Mouse (Mus musculus) gastrocnemius, postnatal 25 days (tissue): ENCODE results near the gene Gng12. TPM values are rescaled to one million over a fixed set of nuclear protein-coding genes. Genes with fewer than 3 reads are reported as not detected.
"Not testable (repeated sequence)": the region's sequence is repeated elsewhere in the genome, so short reads cannot be mapped to it uniquely, and the experiment has no call there.

Experiments used
- DNase-seq: peaks from one replicate; pipeline ENCODE4 v3.0.0; 2022
- total RNA-seq, 2 experiments: library from RNA; stranded (reverse); gene quantifications; 1 replicate in 1 of 2; 2 replicates in 1 of 2; pipeline ENCODE4 v1.2.3; 2021

The Gng12 gene
- total RNA-seq, 2 experiments from 2014 or later = 23.8 to 32.3 TPM

GRCm38 (mm10) chr6:66955089-66955657 is 59.0 kb downstream of the Gng12 start:
- DNase-seq = no peak

DNA sequence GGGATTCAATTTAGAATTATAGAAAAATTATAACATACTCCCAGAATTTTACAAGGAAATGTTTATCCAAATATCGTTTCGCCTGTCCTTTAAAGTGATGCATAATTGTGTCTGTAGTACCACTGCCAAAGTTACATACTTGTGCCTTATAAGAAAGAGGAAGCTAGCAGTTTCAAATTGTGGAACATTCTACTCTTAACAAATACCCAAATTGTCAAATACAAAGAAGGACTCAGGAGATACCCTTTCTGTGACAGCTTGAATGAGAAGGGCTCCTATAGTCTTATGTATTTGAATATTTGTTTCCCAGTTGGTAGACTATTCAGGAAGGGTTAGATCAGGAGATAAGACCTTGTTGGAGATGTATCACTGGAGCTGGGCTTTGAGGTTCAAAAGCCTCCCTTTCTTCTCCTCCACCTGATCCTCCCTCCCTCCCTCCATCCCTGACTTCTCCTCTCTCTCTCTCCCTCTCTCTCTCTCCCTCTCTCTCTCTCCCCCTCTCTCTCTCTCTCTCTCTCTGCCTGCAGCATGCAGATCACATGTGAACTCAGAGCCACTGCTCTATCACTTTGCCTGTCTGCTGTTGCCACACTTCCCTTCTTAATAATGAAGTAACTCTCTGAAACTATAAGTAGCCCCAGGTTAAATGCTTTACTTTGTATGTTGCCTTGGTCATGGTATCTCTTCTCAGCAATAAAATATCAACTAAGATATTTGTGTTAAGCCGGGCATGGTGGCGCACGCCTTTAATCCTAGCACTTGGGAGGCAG is 62.5 kb downstream of the Gng12 start:
- DNase-seq = no peak

DNA sequence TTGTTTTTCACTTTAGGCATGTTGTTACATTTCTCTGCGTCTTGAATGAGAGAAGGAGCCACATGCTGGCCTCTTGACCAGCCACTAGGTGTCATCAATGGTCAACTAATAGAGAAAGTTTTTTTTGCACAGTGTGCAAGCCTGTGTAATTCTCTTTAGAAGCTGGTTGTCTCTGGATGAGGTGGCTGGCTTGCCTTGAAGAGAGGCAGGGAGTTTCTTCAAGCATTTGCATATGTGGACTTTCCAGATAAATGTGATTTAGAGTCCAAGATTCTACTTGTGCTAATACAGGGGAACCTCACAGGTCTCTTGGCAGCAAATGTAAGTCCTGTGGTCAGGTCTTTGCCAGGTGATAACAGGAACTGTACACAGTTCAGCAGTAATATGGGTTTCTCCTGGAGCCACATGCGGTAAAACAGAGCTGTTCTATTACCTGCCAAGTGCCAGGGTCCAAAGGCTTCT is 66.4 kb downstream of the Gng12 start:
- DNase-seq = peak; percentile 21

DNA sequence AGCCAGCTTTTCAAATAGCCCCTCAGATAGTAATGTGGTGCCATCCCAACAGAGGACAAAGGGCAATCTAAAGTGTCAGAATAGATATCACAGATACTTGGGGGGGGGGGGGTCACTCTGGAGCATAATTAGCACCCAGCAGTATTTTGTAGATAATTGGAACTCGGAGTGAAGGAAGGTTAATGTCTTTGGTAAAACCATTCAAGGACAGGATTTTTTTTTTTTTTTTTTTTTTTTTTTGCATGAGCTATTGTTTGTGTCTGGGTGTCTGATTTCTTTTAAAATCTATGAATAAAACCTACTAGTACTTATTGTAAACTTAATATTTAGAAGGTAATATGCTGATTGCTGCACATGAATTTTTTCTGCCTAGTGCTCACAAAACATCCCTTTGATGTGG is 66.9 kb downstream of the Gng12 start:
- no peak for DNase-seq

DNA sequence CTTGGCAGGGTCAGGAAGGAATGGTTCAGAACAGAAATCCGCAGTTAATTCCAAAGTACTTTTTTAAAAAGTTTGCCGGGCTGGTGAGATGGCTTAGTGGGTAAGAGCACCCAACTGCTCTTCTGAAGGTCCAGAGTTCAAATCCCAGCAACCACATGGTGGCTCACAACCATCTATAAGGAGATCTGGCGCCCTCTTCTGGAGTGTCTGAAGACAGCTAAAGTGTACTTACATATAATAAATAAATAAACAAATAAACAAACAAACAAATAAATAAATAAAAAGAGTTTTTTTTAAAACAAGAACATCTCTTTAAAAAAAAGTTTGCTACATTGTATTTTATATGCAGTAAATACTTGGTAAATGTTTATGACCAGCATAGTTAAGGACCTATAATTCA is 67.5 kb downstream of the Gng12 start:
- not testable (repeated sequence) for DNase-seq

- DNase-seq = no peak
Measured at GRCm38 (mm10) chr6:66964222-66964621, 68.0 kb downstream of the Gng12 start.

DNA sequence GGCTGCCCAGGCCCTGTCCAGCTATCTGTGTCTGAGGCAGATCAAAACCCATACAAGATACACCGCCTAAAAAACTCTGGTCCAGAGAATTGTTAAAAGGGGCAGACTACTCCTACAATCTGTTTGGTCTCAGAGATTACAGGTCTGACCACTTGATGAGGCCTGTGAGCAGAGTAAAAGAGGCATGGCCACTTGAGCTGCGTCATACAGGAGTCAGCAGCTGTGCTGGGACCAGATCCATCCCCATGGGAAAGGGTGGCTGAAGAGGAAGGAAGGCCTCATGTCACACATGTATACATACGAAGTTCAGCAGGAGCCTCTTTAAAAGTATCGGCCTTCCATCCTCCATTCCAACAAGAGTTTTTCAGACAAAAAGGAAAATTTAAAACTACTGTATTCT is 69.0 kb downstream of the Gng12 start:
- DNase-seq = no peak

DNA sequence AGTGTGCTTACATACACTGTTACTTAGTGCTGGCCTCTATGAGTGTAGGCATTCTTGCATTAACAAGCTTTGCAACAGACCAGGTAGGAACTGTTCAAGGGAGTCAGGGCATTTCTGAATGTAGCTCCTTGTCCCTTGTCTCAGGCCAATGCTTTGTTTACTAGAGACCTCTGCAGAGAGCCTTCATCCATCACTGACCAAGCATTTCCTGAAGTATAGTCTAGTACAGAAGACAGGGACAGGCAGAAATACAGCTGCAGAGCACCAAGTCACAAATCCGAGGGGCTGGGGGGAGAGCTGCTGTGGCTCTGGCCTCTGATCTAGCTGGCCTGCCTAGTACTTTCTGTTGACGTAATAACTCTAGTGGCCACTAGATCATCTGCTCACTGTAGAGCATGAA is 71.6 kb downstream of the Gng12 start:
- DNase-seq = no peak

DNA sequence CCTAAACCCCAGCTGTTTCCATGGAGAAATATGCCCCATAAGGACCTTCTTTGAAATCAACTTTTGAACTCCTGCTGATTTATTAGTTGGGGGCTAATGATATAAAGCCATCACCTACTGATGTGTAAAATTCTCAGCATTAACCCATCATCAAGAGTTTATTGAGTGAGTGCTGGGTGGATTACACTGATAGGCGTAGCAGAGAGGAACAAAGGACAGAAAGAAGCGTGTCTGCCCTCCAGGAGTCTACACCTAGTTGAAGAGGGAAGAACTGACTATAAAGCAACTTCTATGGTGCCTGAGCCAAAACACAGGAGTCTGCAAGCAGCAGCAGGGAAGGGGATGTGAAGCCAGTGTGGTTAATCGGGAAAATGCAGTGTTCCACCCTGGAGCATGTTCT is 73.2 kb downstream of the Gng12 start:
- DNase-seq = no peak

DNA sequence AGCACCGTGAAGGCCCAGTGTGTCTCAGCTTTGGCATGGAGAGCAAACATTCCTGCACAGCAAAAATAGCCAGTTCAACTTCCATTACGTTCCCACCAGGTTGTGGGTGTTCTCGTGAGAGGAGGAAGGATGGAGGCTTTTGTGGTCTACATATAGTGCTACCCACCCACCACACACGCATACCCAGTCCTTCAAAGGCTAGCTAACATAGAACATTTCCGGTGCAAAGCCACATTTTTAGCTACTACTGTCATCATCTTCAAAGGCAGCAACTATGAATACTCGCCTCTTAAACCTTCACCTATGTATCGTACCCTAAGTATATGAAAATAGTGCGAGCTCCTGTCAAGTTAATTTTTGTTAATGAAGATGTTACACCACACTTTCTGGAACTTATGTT is 76.1 kb downstream of the Gng12 start:
- DNase-seq = no peak

DNA sequence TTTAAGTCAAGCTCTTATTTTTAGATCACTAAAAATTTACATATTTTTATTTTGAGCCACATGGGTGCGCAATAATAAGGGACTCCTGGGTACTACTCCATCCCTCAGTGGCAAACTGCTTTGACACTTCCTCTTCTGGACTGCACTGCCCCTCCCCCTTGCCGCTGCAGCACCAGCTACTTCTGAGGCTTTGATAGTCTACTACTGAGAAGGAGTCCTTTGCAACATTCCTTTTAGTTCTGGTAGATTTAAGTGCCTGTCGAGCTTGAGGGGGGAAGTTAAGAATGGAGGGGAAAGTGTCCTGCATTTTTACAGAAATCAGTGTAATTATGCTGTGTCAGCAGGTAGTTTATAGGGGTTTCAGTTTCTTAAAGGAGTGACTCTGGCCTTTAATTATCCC is 77.0 kb downstream of the Gng12 start:
- no peak for DNase-seq

DNA sequence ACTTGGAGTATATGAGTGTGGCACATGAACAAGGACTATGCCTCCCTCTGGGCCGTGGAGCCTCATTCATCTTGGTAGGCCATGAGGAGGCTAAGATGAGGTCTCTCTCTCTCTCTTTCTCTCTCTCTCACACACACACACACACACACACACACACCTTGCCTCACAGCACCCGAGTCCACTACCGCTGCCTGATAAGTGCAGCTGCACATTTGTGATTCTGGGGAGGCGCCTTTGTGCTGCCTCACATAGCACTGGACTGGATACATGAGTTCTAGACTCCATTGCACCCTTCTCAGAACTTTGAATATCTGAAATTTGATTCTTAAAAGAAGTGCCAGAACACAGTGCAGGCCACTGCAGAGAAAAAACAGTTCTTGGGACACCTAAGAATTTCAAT is 79.3 kb downstream of the Gng12 start:
- DNase-seq = no peak

GRCm38 (mm10) chr6:66979197-66979596 is 83.0 kb downstream of the Gng12 start:
- DNase-seq = no peak

GRCm38 (mm10) chr6:66980040-66980439 is 83.8 kb downstream of the Gng12 start:
- DNase-seq = no peak

GRCm38 (mm10) chr6:66981366-66981765 is 85.2 kb downstream of the Gng12 start:
- DNase-seq = no peak

DNA sequence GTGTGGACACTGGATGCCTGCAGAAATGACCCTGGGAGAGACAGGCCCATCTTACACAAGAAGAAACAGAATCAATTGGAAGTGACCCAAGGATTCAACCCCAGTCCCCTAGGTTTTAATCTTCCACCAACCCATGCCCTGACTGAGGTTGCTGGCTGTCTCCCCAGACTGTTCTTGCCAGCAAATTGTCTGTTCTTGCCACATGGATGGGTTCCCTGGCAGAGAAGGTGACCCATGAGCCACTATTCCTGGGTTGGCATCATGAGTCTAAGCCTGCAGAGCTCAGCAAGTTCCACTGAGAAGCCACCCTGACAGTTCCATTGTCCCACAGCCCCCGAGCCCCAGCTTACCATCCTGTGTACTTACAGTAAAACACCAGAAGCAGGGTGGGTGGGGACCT is 85.7 kb downstream of the Gng12 start:
- DNase-seq = peak; percentile 71

- no peak for DNase-seq
Measured at GRCm38 (mm10) chr6:66984079-66984478, 87.9 kb downstream of the Gng12 start.

- DNase-seq = no peak
Measured at GRCm38 (mm10) chr6:66984672-66985071, 88.5 kb downstream of the Gng12 start.

DNA sequence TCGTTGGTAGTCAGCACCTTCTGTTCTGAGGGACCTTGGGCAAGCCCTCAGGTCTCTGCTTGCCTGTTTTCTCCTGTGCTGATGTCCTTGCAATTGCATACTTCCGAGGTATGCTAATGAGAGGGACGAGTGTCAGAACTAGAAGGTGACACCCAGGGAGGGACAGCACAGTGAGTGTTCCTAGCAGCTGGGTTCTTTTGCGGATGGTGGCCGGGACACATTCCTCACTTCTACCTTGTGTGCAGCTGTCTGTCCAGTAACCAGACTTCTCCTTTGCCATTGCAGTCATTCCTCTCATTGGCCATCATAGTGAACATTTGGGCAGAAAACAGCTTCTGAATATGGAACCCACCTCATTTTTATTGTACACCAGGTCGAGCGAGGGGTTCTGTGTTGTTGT is 89.3 kb downstream of the Gng12 start:
- no peak for DNase-seq

DNA sequence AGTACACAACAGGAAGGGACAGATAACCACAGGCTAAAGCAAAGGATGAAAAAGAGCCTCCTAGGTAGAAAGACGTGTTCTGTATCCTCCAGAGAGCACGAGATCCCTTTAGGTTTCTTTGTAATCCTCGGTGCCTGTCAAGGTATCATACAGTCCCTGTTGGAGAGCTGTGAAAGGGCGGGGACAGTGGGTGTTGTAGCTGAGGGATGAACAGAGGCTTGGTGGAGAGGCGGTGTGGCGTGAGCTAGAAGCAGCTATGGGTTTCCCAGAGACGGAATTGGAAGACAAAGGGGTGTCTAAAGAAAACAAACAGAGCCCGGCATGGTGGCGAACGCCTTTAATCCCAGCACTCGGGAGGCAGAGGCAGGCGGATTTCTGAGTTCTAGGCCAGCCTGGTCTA is 89.9 kb downstream of the Gng12 start:
- DNase-seq = no peak

DNA sequence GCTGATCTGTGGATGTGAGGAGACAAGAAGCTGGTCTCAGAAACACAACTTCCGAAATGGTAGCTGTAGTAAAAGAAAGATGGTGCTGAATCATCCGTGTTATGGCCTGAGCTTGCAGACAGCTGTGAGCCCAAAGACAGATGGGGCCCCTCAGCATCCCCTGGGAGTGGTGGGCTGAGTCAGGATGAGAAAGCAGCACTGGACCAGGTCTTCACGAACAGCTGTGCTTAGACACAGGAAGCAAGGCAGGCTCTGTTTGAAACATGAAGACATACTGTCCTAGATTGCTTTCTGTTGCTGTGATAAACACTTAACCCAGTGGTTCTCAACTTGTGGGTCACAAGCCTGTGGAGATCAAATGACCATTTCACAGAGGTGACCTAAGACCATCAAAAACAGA is 91.4 kb downstream of the Gng12 start:
- peak; percentile 76 for DNase-seq

DNA sequence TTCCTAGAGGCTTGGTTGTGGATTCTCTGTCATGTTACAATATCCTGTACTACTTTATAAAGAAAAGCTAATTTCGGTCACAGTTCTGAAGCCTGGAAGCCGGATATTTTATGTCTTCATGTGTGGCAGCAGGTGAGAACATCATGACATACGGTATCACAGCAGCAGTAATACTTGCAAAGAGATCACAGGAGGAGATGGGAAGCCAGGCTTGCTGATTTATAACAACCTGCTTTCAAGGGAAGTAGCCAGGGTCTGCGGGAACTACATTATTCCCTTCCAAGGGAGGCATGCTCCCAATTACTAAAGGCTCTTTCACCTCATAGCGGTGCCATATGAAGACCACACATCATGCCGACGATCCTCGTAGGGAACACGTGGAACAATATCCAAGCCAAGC is 92.2 kb downstream of the Gng12 start:
- no peak for DNase-seq

DNA sequence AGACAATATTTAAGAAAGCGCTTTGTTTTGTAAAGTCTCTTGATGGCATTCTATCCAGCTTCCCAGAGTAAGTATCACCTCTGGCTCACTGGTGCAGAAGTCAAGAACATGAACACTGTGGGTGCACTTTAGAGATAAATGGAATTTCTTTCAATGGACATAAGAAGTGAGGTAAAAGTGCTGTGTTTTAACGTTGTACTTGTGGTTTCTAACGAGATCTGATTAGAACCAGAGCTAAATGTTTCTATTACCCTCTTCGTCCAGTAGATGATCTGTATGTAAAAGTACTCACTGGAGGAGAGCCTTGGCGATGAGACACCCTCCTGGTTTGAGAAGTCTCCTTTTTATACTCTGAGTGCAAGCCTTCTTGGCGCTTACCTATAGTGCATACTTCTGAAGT is 92.8 kb downstream of the Gng12 start:
- DNase-seq = no peak

- no peak for DNase-seq
Measured at GRCm38 (mm10) chr6:66989518-66989917, 93.3 kb downstream of the Gng12 start.
